Mouse (Mus musculus) limb, embryonic 13.5 days (tissue): ENCODE data around the gene Ezh1. TPM values are rescaled to one million over a fixed set of nuclear protein-coding genes. Genes with fewer than 3 reads are reported as not detected.
A peak's percentile ranks its signal among the peaks of the same experiment; 100 is the strongest.

Experiments used
- ATAC-seq: fragments of 200-750 bp; cut with Nextera tagmentation; 2 replicates; pipeline ENCODE4 v1.8.0; 2017; ENCODE audit warnings: low read depth, moderate number of reproducible peaks, moderate TSS enrichment; ENCODE audit not compliant: low FRiP score
- H3K27ac ChIP-seq: fragments of 300-500 bp; sonication (generic); 2 replicates; pipeline ENCODE4 v1.5.1; 2015; ENCODE audit warnings: inconsistent platforms, mild to moderate bottlenecking, moderate library complexity
- H3K27me3 ChIP-seq: fragments of 300-500 bp; sonication (generic); 2 replicates; pipeline ENCODE4 v1.6.1; 2015; ENCODE audit warnings: mild to moderate bottlenecking, inconsistent platforms
- H3K36me3 ChIP-seq: fragments of 300-500 bp; sonication (generic); 2 replicates; pipeline ENCODE4 v1.6.1; 2015; ENCODE audit warnings: inconsistent platforms, mild to moderate bottlenecking, moderate library complexity
- H3K4me1 ChIP-seq: fragments of 300-500 bp; sonication (generic); 2 replicates; pipeline ENCODE4 v1.6.1; 2015; ENCODE audit warnings: inconsistent platforms
- H3K4me2 ChIP-seq: fragments of 300-500 bp; sonication (generic); replicated peaks from 2 replicates; pipeline ENCODE4 v1.6.1; 2015; ENCODE audit warnings: inconsistent platforms, mild to moderate bottlenecking, moderate library complexity
- H3K4me3 ChIP-seq: fragments of 300-500 bp; sonication (generic); 2 replicates; pipeline ENCODE4 v1.5.1; 2015; ENCODE audit warnings: moderate library complexity, mild to moderate bottlenecking, inconsistent platforms
- H3K9ac ChIP-seq: fragments of 300-500 bp; sonication (generic); 2 replicates; pipeline ENCODE4 v1.6.1; 2015; ENCODE audit warnings: mild to moderate bottlenecking, inconsistent platforms
- H3K9me3 ChIP-seq: fragments of 300-500 bp; sonication (generic); 2 replicates; pipeline ENCODE4 v1.6.1; 2016; ENCODE audit warnings: inconsistent platforms
- WGBS: fragments of 180-500 bp; shearing (Covaris S2); methylation state at CpG from one replicate; pipeline ENCODE4 v1.1.7; 2015; 5-methylcytosine and 5-hydroxymethylcytosine counted together
- polyA plus RNA-seq: library from polyadenylated mRNA; unstranded; fragments of >200 nt; fragmentation: Nextera tagmentation; extraction: Ambion mirVana; gene quantifications from 2 replicates; pipeline ENCODE4 v1.2.1, GENCODE M21; 2015

Gene Ezh1
- polyA plus RNA-seq, 1 experiment from 2014 or later: 17.5 TPM

DNA sequence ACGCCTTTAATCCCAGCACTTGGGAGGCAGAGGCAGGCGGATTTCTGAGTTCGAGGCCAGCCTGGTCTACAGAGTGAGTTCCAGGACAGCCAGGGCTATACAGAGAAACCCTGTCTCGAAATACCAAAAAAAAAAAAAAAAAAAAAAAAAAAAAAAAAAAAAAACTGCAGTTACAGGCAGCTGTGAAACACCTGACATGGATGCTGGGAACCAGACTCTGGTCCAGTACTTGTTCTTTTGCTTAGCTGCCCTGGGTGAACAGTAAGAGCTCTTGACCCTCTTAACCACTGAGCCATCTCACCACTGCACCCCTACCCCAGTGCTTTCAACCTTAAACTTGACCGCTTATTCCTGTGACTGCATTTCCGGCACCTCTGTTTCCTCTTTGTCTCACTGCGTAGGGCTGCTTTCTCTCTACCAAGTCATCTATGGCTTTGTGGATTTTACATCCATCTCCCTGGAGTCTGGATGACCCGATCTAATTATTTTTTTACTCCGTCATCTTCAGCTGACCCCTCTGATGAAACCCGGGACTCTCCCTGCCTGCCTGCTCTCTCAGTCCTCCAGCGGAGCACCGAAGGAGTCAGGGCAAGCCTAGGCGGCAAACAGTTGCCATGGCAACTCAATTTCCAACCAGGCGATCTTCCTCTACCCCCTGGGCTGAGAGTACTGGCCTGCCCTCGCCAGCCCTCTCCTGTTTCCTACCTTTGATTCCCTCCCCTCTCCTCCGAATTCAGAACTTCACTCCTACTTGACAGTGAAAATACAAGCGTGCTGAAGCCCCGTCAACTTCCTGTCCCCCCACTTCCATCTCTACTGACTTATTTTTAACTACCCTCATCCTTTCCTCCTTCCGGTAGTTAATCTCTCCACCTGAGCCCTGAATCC, 82.7 kb downstream of the Ezh1 start:
- no peaks in the 10 kb centered on the region for H3K36me3 ChIP-seq
- peaks cover 30% of the 10 kb centered on the region for H3K4me1 ChIP-seq
- ATAC-seq: no peak
- WGBS: 21% methylated on average over 19 of the region's 19 CpGs
- H3K9ac ChIP-seq: peak overlapping the region; percentile 53; the same call in 1 of the 2 replicates
- H3K27ac ChIP-seq: no peak overlapping the region
- no peaks in the 10 kb centered on the region for H3K9me3 ChIP-seq
- peaks cover 19% of the 10 kb centered on the region for H3K27me3 ChIP-seq
- H3K4me2 ChIP-seq: peak overlapping the region; percentile 61
- H3K4me3 ChIP-seq: peak overlapping the region; percentile 31

DNA sequence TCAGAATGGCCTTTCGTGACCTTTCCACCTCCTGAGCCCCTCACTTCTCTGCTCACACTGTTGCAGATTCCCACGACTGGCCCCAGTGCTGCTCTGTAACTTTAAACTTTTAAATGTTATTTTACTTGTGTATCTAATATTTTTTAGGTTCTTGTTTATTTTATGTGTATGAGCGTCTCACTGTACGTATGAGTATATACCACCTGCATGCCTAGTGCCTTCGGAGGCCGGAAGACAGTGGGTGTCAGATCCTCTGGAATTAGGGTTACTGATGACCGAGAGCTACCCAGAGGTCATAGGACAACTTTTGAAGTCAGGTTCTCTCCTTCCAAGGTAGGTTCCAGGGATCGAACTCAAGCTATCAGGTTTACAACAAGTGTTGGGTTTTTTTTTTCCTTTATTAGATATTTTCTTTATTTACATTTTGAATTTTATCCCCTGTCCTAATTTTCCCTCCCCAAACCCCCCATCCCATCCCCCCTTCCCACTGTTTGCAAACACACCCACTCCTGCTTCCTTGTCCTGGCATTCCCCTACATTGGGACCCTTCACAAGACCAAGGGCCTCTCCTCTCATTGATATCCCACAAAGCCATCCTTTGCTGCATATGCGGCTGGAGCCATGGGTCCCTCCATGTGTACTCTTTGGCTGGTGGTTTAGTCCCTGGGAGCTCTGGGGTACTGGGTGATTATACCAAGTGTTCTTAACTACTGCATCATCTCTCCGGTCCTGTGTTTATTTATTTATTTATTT, 83.9 kb downstream of the Ezh1 start:
- peaks cover 19% of the 10 kb centered on the region for H3K27me3 ChIP-seq
- WGBS: 85% methylated on average over 10 of the region's 10 CpGs
- H3K9ac ChIP-seq: no peak overlapping the region
- no peaks in the 10 kb centered on the region for H3K9me3 ChIP-seq
- H3K4me3 ChIP-seq: no peak overlapping the region
- peaks cover 27% of the 10 kb centered on the region for H3K4me1 ChIP-seq
- no peak overlapping the region for H3K4me2 ChIP-seq
- H3K27ac ChIP-seq: no peak overlapping the region
- ATAC-seq: no peak
- H3K36me3 ChIP-seq: no peaks in the 10 kb centered on the region

Other genes starting within 250 kb of the Ezh1 start
- 34.0 and 34.4 TPM in 2 replicates for gene Atp6v0a1, start 217.0 kb downstream of the Ezh1 start, polyA plus RNA-seq
- gene Naglu, start 156.5 kb downstream of the Ezh1 start, polyA plus RNA-seq: 9.4 and 9.8 TPM in 2 replicates
- 0.28 TPM in 1 of 2 replicates, not detected in the other for gene Hsd17b1, start 148.1 kb downstream of the Ezh1 start, polyA plus RNA-seq
- 38.1 and 41.6 TPM in 2 replicates for gene Coasy, start 143.9 kb downstream of the Ezh1 start, polyA plus RNA-seq
- gene Mlx, start 139.2 kb downstream of the Ezh1 start, polyA plus RNA-seq: 44.1 and 50.5 TPM in 2 replicates
- 43.0 and 44.5 TPM in 2 replicates for gene Psmc3ip, start 131.0 kb downstream of the Ezh1 start, polyA plus RNA-seq
- gene Retreg3, start 106.6 kb downstream of the Ezh1 start, polyA plus RNA-seq: 18.7 and 20.3 TPM in 2 replicates
- 70.5 and 71.1 TPM in 2 replicates for gene Tubg1, start 106.5 kb downstream of the Ezh1 start, polyA plus RNA-seq
- gene Tubg2, start 70.6 kb downstream of the Ezh1 start, polyA plus RNA-seq: 7.3 and 7.4 TPM in 2 replicates
- gene Cntnap1, start 55.9 kb downstream of the Ezh1 start, polyA plus RNA-seq: 0.27 and 0.46 TPM in 2 replicates
- gene Plekhh3, start 55.1 kb downstream of the Ezh1 start, polyA plus RNA-seq: 6.6 and 7.3 TPM in 2 replicates
- 0.10 TPM in 1 of 2 replicates, not detected in the other for gene Ccr10, start 51.0 kb downstream of the Ezh1 start, polyA plus RNA-seq
- gene Ramp2, start 19.6 kb upstream of the Ezh1 start, polyA plus RNA-seq: 72.9 and 74.7 TPM in 2 replicates
- gene Vps25, start 27.2 kb upstream of the Ezh1 start, polyA plus RNA-seq: 104 and 109 TPM in 2 replicates
- gene Wnk4, start 34.1 kb upstream of the Ezh1 start, polyA plus RNA-seq: 8.5 and 10.2 TPM in 2 replicates
- 1.7 and 1.9 TPM in 2 replicates for gene Cntd1, start 52.5 kb upstream of the Ezh1 start, polyA plus RNA-seq
- gene Coa3, start 52.7 kb upstream of the Ezh1 start, polyA plus RNA-seq: 172 and 175 TPM in 2 replicates
- gene Becn1, start 75.8 kb upstream of the Ezh1 start, polyA plus RNA-seq: 124 and 127 TPM in 2 replicates
- gene Psme3, start 89.8 kb upstream of the Ezh1 start, polyA plus RNA-seq: 136 and 144 TPM in 2 replicates
- 1.4 TPM in 2 replicates for gene Aoc2, start 98.6 kb upstream of the Ezh1 start, polyA plus RNA-seq
- gene Aoc3, start 104.1 kb upstream of the Ezh1 start, polyA plus RNA-seq: 0.20 and 0.31 TPM in 2 replicates
- gene G6pc, start 141.1 kb upstream of the Ezh1 start, polyA plus RNA-seq: not detected in 2 replicates
- 79.5 and 84.5 TPM in 2 replicates for gene Aarsd1, start 191.2 kb upstream of the Ezh1 start, polyA plus RNA-seq
- gene Gm27029, start 198.3 kb upstream of the Ezh1 start, polyA plus RNA-seq: 11.5 and 12.6 TPM in 2 replicates
- gene Rundc1, start 198.6 kb upstream of the Ezh1 start, polyA plus RNA-seq: 19.3 and 21.3 TPM in 2 replicates
- gene Ptges3l, start 198.9 kb upstream of the Ezh1 start, polyA plus RNA-seq: 15.3 and 15.7 TPM in 2 replicates
- gene Rpl27, start 215.8 kb upstream of the Ezh1 start, polyA plus RNA-seq: 328 and 347 TPM in 2 replicates
- gene Ifi35, start 221.9 kb upstream of the Ezh1 start, polyA plus RNA-seq: 8.3 and 9.5 TPM in 2 replicates
- gene Rnd2, start 238.5 kb upstream of the Ezh1 start, polyA plus RNA-seq: 10.0 and 12.0 TPM in 2 replicates
- gene Vat1, start 239.8 kb upstream of the Ezh1 start, polyA plus RNA-seq: 35.7 and 39.7 TPM in 2 replicates